Mouse (Mus musculus) lung, postnatal 14 days (tissue): ENCODE data around the gene Ascl1.

Experiments used
- DNase-seq: peaks from one replicate; pipeline ENCODE4 v3.0.0; 2021

Gene Ascl1

DNA sequence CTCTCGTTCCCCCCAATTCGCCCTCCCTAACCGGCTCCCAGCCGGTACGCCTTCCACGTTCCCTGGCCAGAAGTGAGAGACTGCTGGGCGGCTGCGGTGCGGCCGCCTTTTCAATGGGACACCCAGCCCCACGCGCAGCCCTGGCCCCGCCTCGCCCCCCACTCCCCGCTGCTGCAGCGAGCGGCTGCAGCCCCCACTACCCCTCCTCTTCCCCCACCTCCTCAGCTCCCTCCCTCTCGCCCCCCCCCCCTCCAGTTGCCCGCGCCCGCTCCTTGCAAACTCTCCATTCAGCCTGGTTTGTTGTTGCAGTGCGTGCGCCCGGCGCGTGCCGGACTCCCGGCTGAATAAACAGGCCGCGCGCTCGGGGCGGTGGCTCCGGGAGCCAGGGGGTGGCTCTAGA lies at the start of gene Ascl1:
Gene Ascl1 (minus strand): TSS at position 85 of the 400 bp plus-strand sequence.
- DNase-seq: no peak

DNA sequence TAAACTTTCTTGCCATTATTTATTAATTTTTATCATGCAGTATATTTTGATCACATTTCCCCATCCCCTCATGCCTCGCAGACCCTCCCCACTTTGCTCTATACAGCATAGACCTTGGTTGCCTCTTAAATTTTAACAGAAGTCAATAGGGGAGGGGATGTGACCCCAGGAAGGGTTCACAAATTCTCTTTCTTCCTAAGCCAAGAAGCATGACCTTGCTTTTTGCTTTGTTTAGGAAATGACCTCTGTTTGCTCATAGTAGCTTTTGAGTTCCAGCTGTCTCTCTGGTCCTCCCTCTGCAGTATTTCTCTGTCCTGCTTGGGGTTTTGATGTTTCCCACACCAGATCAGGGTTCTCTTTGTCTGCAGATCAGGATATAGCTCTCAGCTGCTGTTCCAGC lies 40.7 kb upstream of the Ascl1 start:
- no peak for DNase-seq

DNA sequence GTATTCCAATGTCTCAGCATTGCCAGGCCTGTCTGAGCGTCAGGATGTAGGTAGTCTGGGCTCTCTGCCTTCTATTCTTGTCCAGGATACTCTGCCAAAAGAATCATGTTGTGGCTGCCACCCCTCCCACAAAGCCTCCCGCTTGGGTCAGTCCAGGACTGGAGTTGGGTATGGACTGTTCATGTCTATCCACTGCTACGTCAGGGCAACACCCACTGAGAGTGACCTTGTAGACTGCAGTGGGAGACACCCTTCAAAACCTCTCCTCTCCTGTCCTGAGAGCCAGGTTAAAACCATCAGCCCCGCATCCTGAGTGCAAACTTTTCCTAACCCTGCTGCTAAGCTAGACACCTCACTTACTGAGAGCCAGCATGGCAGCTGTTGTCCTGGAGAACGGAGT lies 28.2 kb upstream of the Ascl1 start, which contains the start of gene Pah:
Gene Pah (plus strand): TSS at position 150 of the 400 bp plus-strand sequence.
- no peak for DNase-seq

DNA sequence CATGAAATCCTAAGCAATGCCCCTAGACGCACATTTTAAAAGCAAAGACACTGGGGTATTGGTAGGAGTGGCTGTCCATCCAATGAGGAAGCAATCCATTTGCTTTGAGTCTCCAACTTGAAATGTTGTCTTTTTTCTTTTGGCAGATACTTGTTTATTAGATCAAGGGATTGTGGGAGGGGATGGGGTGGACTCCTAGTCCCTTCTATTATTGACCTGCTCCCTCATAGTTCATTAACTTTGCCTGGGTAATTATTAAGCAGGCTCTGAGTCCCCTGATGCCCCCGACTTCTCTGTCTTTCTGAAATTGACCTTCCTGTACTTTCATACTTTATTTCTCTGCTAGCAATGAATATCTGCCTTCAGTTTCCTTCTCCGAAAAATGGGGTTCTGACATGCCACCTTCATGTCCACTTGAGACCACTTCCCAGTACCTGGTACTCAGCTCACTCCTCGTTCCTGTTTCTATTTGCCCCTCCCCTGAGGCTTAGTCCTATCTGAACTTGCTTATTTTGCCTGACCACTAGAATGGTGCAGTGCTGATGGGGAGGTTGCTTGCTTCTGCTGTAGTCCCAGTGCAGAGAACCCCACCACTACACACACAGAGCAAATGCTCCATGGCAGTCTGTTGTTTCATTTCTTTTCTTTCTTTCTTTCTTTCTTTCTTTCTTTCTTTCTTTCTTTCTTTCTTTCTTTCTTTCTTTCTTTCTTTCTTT lies 27.1 kb upstream of the Ascl1 start:
- no peak for DNase-seq

DNA sequence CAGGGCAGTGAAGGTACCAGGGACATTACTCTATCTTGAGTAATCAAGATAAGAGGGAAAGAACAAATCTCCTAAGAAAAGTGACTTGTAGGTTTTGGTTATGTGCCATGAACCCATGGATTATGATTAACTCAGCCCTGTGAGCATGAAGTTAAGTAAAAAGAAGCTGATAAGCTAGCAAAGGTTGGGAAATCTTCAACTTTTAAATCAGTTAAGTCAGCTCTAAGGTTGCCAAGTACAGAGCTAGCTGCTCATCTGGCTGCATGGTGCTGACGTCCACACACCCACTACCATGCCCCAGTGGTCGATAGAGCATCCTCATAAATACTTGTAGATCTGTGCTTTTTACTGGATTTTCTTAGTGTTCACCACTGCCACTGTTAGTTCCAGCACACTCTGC lies 25.1 kb upstream of the Ascl1 start:
- no peak for DNase-seq

DNA sequence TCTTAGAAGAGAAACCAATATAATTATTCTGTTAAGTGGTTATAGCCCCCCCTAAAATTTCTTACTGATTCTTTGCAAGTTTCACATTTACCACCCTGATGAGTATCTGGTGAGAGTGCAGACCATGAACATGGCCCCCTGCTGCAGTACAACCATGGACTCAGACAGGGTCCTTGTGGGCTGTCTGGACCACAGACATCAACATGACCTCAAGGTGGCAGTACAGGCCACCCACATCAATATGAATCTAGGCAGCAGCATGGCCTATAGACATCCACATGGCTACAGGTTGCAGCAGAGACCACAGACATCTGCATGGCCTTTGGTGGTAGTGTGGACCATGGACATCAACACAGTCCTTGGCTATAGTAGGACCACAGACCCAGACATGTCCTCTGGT lies 19.6 kb upstream of the Ascl1 start:
- no peak for DNase-seq

DNA sequence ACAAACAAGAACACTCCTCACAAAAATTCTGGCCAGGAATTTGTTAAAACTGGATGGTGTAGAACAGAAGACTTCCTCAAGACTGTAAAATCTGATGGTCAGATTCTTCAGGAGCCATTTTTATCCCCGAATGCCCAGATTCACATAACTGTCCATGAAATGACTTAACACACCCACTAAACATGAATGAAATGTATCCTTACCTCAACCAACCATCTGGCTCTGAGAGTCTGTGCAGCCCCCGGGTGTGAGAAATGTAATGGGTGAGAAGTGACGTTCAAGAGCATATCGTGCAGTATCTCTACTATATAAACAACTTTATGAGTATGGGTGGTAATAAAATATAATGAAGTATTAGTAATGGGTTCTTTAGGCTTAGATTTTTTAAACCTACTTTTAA lies 15.1 kb upstream of the Ascl1 start:
- DNase-seq: no peak

DNA sequence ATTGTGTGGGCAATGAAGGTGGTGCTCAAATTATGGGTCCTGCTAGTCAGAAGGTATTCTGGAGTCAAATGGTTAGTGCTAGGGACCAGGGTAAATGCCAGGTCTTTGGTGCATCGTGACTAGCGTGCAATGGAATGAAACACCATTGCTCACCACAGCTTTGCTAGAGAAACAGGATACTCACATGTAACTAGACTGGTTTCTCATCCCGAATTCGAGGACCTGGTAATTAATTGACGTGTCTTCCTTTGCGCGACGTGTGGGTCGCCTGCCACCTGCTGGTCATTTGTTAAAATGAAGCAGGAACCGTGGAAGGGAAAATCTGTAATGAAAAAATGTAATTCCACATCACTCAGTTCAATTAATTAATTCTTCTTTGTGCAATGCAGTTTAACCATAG lies 10.5 kb upstream of the Ascl1 start:
- DNase-seq: peak; percentile 62

DNA sequence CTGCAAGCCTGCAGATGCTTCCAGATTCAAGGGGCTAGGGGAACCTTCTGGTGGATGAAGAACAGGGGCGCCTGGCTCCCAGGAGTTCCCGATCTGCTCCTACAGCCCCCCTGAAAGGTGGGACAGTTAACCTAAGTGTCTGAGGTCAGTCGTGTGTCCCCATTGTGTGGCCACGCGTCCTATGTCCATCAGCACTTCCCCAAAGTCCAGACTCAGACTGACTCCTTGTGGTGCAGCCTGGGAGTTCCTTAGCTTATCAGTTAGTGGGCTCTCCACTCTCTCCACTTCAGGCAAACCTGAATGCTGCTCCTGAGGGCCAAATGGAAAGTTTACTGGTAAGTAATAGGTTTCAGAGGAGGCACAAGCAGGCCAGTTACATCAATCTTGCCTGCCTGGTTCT lies 8.8 kb upstream of the Ascl1 start:
- no peak for DNase-seq

DNA sequence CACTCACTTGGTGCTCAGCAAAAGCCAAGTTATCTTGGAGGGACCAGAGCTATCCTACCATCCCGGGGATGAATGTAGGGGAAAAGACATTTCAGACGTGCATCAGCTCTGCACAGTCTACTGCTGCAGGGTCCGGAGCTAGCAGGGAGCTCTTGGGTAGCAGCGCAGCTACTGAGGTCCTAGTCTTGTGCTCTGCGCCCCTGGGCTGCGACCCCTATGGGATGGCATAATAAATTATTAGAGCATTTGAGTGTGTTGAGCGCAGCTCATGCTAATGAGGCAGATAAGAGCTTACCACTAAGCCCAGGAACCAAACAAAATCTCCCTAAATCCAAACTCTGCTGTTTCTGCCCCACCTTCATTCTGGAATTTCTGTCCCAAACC lies 8.2 kb upstream of the Ascl1 start:
- DNase-seq: no peak

DNA sequence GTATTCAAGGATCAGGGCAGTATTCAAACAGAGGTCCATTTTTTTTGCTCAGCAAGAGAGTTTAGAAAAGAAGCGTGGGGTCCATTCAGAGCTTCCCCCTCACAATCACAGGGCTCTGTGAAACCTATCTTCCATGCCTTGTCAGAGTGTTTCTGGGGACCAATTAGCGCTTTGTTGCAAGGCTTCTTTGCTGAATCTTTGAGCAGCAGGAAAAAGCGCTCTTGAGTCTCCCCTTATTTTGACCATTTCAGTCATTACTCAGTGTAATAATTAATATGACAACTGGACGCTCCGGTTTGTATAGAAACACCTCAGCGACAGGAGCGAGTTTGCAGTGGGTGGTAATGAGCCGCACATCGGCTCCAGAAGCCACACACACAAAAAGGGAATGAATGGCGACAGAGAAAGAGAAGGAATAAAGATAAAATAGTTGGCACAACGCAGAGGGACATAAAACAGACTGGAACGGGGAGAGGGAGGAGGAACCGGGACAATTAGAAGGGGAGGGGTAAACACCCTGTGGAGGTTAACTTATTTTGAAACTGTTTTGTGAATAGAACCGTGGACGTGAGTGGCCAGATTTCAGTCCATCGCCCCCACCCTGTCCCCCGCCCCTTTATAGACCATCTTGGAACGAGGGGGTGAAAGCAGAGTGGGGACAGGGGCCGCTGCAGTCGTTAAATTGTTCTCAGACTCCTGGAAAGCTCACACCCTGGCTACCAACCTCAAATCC lies 7.6 kb upstream of the Ascl1 start:
- DNase-seq: no peak

DNA sequence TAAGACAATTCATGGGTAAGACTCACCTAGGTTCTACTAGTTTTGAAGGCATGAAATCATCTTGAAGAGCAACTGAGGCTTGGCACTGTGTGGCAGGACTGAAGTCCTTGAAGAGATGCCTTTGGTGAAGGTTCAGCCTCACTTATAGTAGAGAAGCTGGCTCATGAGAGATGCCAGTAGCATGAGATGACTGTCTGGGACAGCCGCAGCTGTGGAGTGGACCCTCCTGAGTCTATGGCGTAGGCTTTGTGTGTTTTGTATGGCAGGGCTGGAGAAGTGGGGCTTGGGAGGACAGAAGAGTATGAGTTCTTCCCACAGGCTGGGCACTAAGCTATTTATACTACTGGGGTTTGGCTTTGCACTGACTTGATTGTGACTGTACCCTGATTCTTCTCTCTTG lies 3.6 kb upstream of the Ascl1 start:
- no peak for DNase-seq

DNA sequence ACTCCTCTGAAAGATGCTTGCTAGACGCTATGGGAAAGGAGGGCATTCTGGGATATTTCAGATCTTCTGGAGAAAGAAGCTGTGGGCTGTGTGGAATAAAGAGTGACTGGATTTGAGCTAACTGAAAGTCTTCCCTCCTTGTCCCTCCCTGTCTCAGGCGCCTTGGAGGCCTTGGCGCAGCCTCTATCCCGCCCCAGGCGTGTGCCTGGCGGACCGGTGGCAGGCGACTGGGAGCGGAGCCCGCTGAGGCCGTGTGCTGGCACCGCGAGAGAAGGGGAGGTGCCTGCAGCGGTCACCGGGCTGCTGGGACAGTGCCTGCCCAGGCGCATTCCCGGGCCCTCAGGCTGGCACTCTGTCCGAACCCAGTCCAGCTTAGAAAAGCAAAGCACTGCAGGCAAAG lies 1.1 kb upstream of the Ascl1 start:
- DNase-seq: peak; percentile 3

DNA sequence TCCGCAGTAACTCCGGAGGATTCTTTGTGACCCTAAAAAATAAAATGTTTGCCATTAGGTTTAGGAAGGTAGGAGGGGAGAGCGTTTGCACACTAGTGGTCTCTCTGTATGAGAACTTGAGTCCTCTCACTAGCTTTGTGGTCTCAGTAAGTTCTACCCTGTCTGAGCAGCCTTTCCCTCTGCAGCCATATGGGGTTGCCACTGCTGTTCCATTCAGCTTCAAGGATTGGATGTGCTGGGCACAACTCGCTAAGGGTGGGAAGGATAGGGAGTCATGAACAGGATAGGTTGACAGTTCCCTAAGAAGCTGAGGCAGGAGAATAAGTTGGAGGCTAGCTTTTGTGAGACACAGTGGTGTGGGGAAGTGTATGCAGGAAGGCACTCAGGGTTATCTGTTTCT lies 716 bp upstream of the Ascl1 start:
- no peak for DNase-seq

DNA sequence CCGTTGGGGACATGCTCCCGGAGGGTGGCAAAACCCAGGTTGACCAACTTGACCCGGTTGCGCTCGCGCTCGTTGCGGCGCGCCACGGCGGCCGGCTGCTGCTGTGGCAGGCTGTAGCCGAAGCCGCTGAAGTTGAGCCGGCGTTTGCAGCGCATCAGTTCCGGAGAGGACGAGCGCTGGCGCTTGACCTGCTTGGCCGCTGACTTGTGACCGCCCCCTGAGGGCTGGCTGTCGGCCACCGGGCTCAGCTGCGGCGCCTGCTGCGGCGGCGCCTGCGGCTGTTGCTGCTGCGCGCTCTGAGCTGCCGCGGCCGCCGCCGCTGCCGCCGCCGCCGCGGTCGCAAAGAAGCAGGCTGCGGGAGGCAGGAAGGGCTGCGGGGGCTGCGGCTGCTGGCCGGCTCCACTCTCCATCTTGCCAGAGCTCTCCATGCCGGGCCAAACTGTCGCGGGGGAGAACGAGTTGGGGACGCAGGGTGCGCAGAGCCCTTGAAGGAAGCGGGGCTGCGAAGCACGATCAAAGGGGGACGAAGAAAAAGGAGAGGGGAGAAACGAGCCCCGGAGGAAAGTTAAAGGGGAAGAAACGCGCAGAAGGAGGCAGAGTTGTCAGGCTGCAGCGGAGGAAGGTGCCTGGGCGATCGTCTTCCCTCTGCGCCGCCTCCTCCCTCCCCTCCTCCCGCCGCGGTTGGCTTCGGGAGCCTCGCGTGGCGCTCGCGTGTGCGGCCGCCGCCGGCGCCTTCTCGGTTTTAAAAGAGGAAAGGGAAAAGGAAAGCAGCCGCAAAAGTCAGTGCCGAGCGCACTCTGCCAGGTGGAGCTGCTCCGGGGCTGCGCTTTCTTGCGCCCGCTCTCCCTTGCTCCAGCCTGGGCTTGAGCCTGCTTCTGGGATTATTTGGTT lies 554 bp downstream of the Ascl1 start:
- DNase-seq: peak; percentile 34

DNA sequence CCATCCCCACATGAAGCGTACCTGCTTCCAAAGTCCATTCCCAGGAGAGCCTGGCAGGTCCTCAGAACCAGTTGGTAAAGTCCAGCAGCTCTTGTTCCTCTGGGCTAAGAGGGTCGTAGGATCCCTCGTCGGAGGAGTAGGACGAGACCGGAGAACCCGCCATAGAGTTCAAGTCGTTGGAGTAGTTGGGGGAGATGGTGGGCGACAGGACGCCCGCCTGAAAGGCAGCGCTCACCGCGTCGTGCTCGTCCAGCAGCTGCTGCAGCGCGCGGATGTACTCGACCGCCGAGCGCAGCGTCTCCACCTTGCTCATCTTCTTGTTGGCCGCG lies 1.2 kb downstream of the Ascl1 start:
- no peak for DNase-seq

DNA sequence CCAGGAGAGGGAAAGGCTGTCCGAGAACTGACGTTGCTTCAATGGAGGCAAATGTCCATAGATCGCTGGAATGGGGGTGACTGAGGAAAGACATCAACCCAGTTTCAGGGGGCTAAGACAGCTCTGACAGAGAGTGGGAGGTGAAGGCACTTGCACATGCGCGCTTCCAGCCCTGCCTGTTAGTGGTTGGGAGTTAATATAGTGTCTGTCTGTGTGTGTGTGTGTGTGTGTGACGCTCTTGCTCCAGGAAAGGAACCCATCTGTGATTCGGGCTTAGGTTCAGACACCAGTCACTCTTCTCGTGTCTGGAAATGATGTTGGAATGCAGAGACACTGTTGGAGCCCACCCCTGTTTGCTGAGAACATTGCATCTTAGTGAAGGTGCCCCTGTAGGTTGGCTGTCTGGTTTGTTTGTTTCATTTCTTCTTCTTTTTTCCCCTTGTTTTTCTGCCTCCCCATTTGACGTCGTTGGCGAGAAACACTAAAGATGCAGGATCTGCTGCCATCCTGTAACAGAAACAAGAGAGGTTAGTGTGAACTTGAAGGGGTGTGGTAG lies 1.9 kb downstream of the Ascl1 start:
- no peak for DNase-seq

DNA sequence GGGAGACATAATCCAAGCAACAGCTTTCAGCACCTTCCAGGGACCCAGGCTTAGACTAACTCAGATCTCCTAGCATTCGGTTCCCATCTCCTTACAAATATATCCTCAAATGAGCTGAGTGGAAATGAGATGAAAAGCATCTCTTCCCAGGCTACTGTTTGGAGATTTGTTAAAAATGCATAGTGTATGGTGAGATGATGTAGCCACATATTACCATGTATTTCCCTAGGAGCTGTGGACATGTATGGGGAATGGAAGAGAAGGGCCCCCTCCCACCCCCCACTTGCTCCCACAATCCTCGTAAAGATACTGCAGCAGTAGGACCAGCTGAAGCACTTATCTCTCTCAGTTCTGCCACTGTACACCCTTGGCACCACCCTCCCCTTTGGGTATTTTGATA lies 3.1 kb downstream of the Ascl1 start:
- DNase-seq: no peak

DNA sequence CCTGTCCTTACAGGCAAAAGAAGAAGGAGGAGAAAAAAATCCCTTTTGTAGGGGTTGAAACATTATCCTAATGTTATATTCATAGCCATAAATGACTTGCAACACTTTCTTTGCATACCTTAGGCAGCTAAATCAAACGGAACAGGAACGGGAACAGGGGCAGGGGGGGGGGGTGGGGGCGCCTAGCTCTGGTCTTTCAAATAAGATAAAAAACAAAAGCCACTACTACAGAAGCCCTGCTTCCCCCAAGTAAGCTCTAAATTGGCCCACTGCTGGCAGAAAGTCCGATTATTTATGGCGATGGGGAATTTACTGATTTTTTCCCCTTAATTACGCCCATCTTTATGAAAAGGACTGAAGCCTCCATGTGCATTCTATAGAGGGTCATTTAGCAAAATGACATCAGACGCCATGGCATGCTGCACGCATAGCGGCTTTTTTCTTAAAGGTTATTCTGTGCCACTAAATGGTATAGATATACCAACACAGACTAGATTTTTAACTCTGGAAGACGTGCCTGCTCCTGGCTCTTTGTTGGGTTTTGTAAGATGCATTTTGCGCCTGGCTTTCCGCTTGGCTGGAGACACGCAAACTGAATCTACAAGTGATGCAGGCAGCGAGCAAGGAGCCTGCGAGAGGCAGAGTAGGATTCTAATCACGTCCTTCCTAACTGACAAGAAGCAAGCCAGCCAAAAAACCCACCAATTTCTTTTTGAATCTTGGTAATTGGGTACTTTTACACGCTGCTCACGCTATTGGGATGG lies 4.0 kb downstream of the Ascl1 start:
- DNase-seq: no peak

DNA sequence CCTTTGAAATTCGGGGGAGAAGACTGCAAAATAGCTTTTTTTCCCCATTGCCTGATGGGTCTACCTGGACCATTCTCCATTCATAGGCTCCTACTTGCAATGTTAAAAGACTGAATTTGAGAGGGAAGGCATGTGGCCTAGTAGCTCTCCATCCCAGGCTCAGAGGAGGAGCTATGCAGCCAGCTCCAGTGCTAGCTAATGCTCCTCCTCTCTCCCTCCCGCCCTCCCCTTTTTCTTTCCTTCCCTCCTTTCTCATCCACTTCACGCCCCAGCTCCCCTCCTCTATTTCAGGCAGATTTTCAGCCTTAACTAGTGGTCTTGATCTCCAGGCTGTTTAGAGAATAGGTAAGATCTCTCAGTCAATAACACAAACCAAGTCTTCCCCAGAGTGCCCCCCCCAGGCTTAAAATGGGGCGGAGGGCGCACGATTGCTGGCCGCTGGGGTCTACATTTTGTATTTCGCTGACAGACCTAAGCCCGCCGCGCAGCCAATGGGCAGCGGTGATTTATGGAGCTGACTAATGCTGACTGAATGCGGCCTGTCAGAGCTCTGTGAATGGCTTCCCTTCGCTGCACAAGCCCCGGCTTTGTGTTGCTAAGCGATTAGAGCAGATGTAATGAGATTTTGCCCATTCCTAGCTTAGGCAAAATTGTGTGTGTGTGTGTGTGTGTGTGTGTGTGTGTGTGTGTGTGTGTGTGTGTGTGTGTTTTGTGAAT lies 4.9 kb downstream of the Ascl1 start:
- no peak for DNase-seq

DNA sequence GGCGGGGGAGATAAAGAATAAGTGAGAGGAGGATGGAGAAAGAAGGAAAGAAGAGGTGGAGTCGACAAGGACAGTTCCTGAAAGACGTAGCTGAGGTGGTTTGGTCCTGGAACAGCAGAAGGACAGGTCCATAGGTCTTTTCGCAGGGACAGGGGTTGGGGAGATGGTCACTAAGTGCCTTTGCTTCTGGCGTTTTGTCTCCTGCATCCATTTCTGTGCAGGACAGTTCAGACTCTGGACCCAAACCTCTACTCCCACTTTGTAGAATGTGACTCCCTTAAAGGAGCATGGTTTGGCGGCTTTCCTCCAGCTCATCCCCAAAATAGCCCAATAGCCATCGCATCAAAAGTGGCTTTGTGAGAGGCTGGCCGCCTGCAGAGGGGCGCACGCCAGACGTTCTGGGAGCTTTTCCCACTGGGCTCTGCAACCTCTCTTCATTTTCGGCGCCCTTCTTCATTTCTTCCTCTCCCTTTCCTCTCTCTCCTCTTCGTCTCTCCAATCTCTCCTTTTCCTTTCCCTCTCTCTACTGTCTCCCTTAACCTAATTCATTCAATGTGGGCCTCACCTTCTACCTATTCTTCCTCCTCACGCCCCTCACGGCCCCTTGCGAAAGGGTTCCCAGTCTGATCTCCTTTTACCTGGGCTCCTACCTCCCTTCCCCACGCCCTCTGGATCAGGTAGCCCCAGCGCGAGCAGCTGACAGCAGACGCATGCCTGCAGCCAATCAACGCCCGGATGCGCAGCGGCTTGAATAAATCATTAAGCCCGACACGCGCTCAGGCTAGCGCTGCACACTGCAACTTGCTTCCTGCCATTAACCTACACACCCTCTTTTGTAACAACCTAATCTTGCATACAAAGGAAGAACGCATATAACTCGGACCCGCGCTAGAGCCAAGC lies 7.5 kb downstream of the Ascl1 start:
- no peak for DNase-seq
